Mouse (Mus musculus) cerebral cortex, adult 2 months (tissue): ENCODE results near the gene Rnf157.

Experiments used
- WGBS: fragments of 180-500 bp; shearing (Covaris S2); methylation state at CpG from one replicate; pipeline ENCODE4 v1.1.7; 2018; 5-methylcytosine and 5-hydroxymethylcytosine counted together

The Rnf157 gene

GRCm38 (mm10) chr11:116418194-116418840 is 5.5 kb upstream of the Rnf157 start:
- 49% methylated on average over 2 of the region's 2 CpGs for WGBS

DNA sequence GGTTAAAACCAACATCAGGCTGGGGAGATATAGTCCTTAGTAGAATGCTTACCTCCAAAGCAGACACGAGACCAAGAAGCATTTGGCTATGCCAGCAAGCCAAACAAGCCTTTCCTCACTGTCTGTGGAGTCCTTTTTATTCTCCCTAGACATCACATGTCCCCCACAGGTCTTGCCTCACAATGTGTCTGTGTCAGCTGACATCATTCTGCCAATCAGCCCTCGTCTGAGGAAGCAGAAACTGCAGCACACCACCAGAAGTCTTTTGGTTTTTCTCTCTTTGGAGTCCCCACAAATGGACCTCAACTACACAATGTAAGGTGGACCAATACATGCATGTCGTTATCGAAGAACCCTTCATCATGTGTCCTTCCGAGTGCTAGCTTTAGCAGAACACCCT is 4.2 kb upstream of the Rnf157 start:
- 91% methylated on average over 5 of the region's 5 CpGs for WGBS

DNA sequence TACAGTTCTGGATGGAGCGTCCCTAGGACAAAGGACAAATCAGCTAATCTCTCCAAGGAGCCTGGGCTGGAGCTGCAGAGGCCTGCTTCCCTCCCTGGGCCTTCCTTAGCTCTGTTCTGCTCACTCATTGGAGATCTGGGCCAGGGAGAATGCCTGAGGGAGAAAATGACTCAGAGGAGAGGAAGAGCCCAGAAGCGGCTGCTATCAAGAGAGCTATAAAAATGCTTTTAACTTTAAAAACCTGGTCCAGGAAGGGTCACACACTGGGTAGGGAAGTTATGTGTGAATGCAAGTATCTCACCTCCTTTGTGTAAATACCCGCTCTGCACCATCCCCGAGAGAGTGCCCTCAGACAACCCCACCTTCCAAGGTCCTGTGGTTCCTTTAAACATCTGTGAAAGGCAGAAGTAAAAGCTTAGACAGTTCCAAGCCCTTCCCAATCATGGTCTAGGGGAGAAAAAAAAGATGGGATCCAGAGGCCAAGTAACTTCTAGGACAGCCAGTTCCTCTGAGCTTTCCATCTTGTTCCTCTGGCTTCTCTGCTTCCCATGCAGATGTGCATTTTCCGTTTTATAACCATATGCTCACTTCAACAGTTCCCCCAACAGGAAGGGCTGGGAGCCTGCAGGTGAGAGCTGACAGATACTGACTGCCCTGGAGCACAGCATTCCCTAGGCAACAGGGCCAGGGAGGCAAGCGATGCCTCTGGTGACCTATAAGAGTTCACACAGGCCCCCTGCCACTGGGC is 3.5 kb upstream of the Rnf157 start:
- 78% methylated on average over 6 of the region's 6 CpGs for WGBS

DNA sequence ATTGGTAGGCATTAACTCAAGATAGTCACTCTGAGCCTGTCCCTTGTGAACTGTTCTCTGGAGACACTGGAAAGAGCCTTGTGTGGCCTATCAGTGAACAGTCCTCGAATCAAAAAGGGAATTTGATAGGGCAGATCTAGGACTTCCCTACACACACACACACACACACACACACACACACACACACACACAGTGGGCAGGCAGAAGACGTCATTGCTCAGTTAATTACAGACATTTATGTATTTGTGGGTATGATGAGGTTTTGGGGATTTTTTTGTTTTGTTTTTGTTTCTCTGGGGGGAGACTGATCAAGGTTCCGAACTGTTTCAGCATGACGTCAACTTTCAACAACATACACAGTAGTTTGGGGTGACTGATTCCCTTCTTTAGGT is 795 bp upstream of the Rnf157 start:
- WGBS, result 46% methylated on average over 4 of the region's 4 CpGs

- 1% methylated on average over 75 of the region's 76 CpGs for WGBS
These were observed 604 bp downstream of the Rnf157 start for GRCm38 (mm10) chr11:116412028-116412827.

GRCm38 (mm10) chr11:116411582-116411981 is 1.2 kb downstream of the Rnf157 start:
- WGBS, result 20% methylated on average over 6 of the region's 6 CpGs

- WGBS, result 84% methylated on average over 4 of the region's 4 CpGs
These were observed 2.4 kb downstream of the Rnf157 start for GRCm38 (mm10) chr11:116410415-116410814.

GRCm38 (mm10) chr11:116409008-116409407 is 3.8 kb downstream of the Rnf157 start:
- 83% methylated on average over 3 of the region's 3 CpGs for WGBS

DNA sequence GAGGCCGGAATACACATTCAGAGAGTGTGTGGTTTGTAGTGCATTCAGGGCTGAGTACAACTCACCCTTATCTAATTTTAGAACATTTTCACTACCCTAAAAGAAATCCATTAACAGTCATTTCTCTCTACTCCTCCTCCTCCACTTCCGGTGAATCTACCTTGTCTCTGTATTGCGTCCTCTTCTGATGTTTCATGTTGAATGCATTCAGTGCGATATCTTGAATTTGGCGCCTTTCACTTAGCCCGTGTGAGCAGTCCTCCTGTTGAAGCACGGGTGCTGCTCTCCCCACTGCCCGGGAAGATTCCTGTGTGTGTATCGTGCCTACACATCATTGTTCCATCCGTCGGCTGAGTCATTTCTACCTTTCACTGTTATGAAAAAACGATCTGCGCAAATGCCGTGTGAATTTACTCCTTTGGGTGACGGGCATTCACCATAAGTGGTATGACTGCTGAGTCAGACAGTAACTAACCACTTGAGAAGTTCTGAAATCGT is 6.6 kb downstream of the Rnf157 start:
- WGBS, result 67% methylated on average over 16 of the region's 16 CpGs

DNA sequence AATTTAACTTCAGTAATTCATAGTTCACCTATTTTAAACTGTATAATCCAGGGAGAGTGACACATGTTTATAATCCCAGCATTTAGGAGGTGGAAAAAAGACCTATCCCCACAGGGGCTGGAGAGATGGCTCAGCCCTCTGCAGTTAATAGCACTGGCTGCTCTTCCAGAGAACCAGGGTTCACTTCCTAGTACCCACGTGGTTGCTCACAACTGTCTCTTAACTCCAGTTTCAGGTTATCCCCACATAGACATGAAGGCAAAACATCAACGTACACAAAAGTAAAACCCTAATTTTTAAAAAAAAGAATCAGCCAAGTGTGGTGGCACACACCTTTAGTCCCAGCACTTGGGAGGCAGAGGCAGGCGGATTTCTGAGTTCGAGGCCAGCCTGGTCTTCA is 7.2 kb downstream of the Rnf157 start:
- 82% methylated on average over 4 of the region's 4 CpGs for WGBS

DNA sequence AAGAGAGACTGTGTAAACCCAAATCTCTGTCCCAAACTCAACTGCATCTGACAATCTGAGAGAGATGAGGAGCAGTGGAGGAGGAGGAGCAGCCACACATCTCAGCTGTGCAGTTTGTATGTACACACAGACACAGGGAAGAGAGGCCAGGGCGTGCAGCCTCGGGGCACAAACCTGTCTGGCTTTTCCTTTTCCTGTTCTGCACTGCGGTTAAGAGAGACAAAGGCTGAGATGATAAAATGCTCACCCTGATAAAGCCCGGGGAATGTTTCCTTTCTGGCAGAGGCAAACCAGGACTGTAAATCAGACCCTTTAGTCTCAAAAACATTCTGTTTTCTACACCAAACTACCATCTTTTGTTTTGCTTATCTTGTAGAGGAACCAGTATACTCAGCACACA is 12.3 kb downstream of the Rnf157 start:
- whole genome bisulfite sequencing, result 71% methylated on average over 4 of the region's 4 CpGs

DNA sequence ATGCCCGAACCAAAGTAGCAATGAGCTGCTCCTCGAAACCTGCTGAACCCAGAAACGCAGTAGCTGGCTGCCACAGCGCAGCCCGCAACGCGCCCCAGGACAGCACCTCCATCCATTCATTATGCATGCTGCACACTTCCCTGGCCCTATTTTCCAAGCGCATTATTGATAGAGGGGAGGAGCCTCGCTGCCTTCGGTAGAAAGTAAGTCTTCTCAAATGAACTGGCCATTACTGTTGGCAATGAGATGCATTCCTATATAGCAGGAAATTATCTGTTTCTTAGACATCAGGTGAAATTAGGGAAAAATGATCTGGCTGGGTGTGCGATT is 14.5 kb downstream of the Rnf157 start:
- 70% methylated on average over 11 of the region's 11 CpGs for WGBS

GRCm38 (mm10) chr11:116397517-116398347 is 15.1 kb downstream of the Rnf157 start:
- WGBS, result 56% methylated on average over 8 of the region's 8 CpGs

DNA sequence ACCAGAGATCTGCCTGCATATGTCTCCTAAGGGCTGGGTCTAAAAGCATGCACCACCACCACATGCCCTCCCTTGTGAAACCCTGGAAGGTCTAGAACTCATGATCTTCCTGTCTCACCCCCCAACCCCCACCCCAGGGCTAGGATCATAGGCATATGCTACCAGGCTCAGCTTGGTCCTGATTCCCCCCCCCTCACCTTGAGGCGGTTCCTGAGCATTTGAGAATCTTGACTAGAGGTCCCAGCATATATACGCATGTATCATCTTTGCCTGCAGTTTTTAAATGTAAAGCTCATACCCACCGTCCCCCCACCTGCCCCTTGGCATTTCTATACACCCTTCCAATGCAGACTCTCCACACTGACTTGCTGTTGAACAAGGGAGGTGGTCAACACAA is 15.9 kb downstream of the Rnf157 start:
- 99% methylated on average over 3 of the region's 3 CpGs for WGBS

- WGBS, result 70% methylated on average over 11 of the region's 11 CpGs
These were observed 16.4 kb downstream of the Rnf157 start for GRCm38 (mm10) chr11:116396276-116396933.

DNA sequence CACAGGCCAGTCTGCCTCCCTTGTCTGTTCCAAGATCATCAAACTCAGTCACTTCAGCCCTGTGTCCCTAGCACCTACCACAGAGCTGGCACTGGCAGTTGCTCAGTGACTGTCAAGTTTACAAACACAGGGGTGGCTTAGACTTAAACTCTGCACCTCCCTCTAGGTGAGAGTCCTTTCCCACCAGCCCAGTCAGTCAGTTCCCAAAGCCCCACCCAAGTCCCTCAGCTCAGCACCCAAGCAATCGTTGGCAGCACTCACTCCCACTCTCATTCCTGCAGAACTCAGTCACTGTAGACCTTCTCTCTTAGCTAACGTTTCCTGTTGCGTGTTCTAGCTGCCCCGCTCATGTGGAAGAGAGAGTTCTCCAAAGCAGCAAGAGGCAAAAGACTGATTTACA is 18.1 kb downstream of the Rnf157 start:
- WGBS, result 58% methylated on average over 4 of the region's 4 CpGs

DNA sequence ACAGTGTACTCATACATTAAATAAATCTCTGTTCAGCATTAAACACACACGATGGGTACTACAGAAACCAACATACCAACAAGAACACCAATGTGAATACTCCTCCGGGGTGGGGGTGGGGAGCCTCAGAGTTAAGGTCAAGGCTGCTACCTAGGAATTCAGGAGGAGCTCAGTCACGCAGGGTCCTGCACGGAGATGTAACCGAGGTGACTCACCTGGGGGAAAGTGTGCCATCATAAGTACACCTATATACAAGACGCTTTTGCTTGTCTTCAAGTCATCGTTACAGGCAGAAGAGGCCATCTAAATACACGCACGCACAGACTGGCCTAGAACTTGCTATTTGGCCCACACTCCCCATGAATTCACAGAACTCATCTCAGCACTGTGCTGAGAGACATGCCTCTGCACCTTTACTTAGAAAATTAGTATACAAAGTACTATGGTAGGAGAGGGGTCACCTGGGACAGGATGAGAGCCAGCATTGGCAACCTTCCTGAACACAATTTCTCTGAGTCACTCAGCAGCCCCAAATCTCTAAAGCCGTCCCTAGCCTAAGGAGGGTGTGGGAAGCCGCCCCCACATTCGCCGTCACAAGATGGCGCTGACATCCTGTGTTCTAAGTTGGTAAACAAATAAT is 23.9 kb downstream of the Rnf157 start:
- WGBS, result 60% methylated on average over 14 of the region's 14 CpGs

DNA sequence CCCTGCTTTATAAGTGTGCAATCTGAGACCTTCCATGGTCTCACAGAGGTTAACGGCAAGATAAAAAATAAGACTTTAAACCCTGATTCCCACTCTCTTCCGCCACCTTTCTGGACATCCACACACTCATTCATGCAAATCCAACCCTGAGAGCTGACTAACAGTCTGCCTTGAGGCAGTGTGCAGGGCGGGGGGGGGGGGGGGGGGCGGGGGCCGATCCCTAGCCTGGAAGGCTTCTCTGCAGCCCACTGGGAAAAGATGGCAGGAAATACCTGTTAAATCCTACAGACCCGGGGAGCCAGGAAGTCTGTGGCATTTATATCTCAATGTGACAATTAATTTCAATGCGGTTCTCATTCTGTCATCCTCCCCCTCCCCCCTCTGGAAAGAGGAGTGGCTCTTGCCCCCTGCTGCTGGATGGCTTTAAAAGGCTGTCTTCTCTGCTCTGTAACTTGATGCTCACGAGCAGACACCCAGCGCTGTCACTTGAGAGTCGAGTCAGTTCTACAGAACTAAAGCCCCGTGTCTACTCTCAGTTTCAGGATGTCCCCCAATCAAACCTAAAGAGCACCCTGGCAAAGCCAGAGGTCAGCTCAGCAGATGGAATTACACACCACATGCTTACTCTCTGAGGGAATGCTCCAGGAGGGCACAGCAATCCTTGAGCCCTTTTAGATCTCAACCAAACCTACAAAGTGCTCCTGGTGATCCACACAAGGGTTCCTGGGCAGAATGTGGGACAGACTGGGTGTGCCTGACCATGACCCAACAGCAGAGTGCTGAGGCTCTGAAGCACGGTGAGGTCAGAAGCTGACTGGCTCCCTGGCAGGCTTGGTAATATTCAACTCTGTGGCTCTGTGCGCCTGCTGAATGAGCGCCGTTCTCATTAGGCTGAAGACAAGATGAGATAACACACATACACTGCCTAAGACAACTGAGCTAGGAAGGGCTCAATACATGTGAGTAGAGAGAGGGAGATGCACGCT is 25.5 kb downstream of the Rnf157 start:
- 31% methylated on average over 16 of the region's 16 CpGs for WGBS

- 53% methylated on average over 5 of the region's 5 CpGs for WGBS
These were observed 26.8 kb downstream of the Rnf157 start for GRCm38 (mm10) chr11:116385999-116386398.
